Mouse (Mus musculus): ENCODE data around the gene B3galt5. TPM values are rescaled to one million over a fixed set of nuclear protein-coding genes. Genes with fewer than 3 reads are reported as not detected.

Gene B3galt5
- polyA plus RNA-seq, 1 experiment from 2014 or later: 0.06 TPM

- H3K36me3 ChIP-seq: no peaks in the 10 kb centered on the region
- DNase-seq: no peak
- H3K27me3 ChIP-seq: no peaks in the 10 kb centered on the region
- H3K9me3 ChIP-seq (replicated peaks): no peaks in the 10 kb centered on the region
- no peak overlapping the region for H3K27ac ChIP-seq
- no peak overlapping the region for H3K4me2 ChIP-seq
- 59% methylated on average over 3 of the region's 3 CpGs for WGBS (ENCODE audit: insufficient replicate concordance)
- no peak for ATAC-seq (ENCODE audit: low read depth)
- no peaks in the 10 kb centered on the region for H3K4me1 ChIP-seq (replicated peaks)
- H3K9ac ChIP-seq: no peak overlapping the region
- no peak overlapping the region for H3K4me3 ChIP-seq (replicated peaks)
Observed at GRCm38 (mm10) chr16:96221959-96222358, 13.6 kb upstream of the B3galt5 start.

DNA sequence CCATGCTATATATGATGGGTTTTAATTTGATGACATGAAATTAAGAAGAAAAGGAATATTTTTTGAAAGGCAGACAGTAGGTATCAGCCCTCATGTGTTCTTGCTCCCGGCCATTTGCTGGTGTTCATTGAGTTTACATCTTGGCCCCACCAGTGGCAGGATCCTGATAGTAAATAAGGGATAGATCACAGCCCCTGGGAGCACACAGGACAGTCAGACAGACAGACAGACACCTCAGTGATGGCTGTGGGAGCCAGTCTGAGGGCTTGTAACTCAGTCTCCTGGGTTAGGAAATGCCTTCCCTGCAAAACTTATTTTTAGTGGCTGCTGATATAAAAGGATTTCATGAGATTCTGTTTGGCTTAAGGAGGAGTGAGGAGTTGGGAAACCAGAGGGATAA is 13.1 kb upstream of the B3galt5 start:
- no peak overlapping the region for H3K4me3 ChIP-seq (replicated peaks)
- H3K9me3 ChIP-seq (replicated peaks): no peaks in the 10 kb centered on the region
- ATAC-seq (ENCODE audit: low read depth) (no peak), DNase-seq (no peak)
- no peaks in the 10 kb centered on the region for H3K27me3 ChIP-seq
- H3K4me2 ChIP-seq: no peak overlapping the region
- H3K36me3 ChIP-seq: no peaks in the 10 kb centered on the region
- H3K4me1 ChIP-seq (replicated peaks): no peaks in the 10 kb centered on the region
- WGBS (ENCODE audit: insufficient replicate concordance): 56% methylated on average over 1 of the region's 1 CpGs
- no peak overlapping the region for H3K27ac ChIP-seq
- H3K9ac ChIP-seq: no peak overlapping the region

DNA sequence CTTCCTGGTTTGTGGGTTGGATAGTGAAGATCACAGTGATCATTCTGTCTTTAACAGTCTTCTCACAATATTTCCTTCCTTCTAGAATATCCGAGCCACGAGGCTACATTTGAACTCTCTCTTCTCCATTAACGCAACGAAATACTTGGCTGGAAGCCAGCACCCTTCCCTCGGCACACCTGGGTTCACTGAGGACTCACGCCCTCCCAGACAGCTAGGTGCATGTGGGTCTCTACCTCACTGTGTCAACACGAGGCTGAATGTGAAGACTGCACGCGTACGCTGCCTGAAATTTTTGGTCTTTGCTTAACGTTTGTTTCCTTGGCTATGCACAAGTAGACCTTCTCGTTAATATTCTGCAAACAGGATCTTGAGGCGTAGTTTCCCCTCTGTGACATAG is 7.2 kb upstream of the B3galt5 start:
- Histone ChIP-seq H3K27me3 (no peaks in the 10 kb centered on the region), H3K9me3 (replicated peaks) (no peaks in the 10 kb centered on the region), H3K36me3 (no peaks in the 10 kb centered on the region), H3K27ac (no peak overlapping the region), H3K9ac (no peak overlapping the region), H3K4me3 (replicated peaks) (no peak overlapping the region), H3K4me1 (replicated peaks) (no peaks in the 10 kb centered on the region), H3K4me2 (no peak overlapping the region)
- DNase-seq (no peak), ATAC-seq (ENCODE audit: low read depth) (no peak)
- WGBS (ENCODE audit: insufficient replicate concordance): 64% methylated on average over 13 of the region's 13 CpGs

DNA sequence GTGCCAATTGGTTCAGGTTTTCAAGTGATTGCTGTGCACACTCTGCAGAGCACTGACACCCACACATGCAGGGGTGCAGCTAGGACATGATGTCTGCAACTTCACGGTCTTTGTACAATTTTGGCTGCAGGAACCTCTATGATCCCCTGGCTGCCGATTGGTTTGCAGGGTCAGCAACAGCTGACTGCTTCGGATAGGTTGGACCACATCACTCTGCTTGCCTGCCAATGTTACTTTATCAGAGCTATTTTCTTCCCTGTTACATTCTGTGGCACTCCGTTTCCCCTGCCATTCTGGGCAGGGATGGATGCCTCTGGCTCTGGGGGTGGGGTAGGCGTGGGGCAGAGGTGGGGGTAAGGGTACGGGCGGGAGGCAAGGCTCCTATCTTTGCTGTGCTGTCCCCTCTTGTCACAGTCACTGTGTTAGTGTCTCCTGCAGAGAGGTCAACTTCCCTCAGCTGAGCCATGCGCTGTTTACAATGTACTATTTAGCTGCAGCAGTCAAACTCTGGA is 6.5 kb upstream of the B3galt5 start:
- no peaks in the 10 kb centered on the region for H3K27me3 ChIP-seq
- H3K27ac ChIP-seq: no peak overlapping the region
- H3K4me1 ChIP-seq (replicated peaks): no peaks in the 10 kb centered on the region
- H3K4me3 ChIP-seq (replicated peaks): no peak overlapping the region
- no peak overlapping the region for H3K9ac ChIP-seq
- WGBS (ENCODE audit: insufficient replicate concordance): 54% methylated on average over 8 of the region's 8 CpGs
- DNase-seq (no peak), ATAC-seq (ENCODE audit: low read depth) (no peak)
- no peak overlapping the region for H3K4me2 ChIP-seq
- H3K36me3 ChIP-seq: no peaks in the 10 kb centered on the region
- H3K9me3 ChIP-seq (replicated peaks): no peaks in the 10 kb centered on the region

DNA sequence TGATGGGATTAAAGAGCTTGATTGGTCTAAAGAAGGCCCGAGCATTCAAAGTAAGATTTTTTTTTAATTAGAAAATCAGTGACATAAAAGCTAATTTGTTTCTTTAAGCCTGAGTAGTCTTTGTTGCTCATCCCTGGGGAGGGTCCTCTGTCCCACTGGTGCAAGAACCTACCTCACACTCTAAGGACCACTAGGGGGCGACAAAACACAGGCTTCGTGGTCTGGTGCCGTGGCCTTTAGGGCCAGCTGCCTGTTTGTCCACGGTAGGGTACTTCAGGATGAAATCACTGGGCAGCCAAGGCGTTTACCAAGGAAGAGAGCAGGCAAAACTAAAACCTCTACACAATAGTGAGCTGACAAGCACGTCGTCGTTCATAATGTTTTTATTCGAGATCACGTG is 5.2 kb upstream of the B3galt5 start:
- peak; percentile 7 for DNase-seq
- H3K4me1 ChIP-seq (replicated peaks): no peaks in the 10 kb centered on the region
- no peaks in the 10 kb centered on the region for H3K9me3 ChIP-seq (replicated peaks)
- H3K36me3 ChIP-seq: no peaks in the 10 kb centered on the region
- no peak overlapping the region for H3K4me3 ChIP-seq (replicated peaks)
- no peak for ATAC-seq (ENCODE audit: low read depth)
- no peak overlapping the region for H3K4me2 ChIP-seq
- H3K27me3 ChIP-seq: no peaks in the 10 kb centered on the region
- no peak overlapping the region for H3K9ac ChIP-seq
- WGBS (ENCODE audit: insufficient replicate concordance): 28% methylated on average over 11 of the region's 11 CpGs
- no peak overlapping the region for H3K27ac ChIP-seq

DNA sequence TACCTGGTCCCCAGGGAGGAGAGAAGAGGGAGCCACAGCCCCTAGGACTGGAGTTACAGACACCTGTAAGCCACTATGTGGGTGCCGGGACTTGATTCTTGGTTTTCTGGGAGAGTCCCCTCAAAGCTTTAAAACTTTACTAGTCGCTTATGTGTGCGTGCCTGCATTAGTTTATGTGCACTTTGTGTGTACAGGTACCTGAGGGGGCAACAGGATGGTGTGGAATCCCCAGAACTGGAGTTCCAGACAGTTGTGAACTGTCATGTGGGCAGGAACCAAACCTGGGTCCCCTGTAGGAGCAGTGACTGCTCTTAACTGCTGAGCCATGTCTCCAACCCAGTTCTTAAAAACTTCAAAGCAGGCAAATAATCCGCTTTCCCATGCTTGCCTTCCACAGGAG is 4.3 kb upstream of the B3galt5 start:
- H3K36me3 ChIP-seq: no peaks in the 10 kb centered on the region
- no peak overlapping the region for H3K4me3 ChIP-seq (replicated peaks)
- H3K27ac ChIP-seq: no peak overlapping the region
- H3K27me3 ChIP-seq: no peaks in the 10 kb centered on the region
- ATAC-seq (ENCODE audit: low read depth) (no peak), DNase-seq (no peak)
- WGBS (ENCODE audit: insufficient replicate concordance): 73% methylated on average over 4 of the region's 4 CpGs
- H3K9ac ChIP-seq: no peak overlapping the region
- H3K4me1 ChIP-seq (replicated peaks): no peaks in the 10 kb centered on the region
- no peak overlapping the region for H3K4me2 ChIP-seq
- H3K9me3 ChIP-seq (replicated peaks): no peaks in the 10 kb centered on the region

DNA sequence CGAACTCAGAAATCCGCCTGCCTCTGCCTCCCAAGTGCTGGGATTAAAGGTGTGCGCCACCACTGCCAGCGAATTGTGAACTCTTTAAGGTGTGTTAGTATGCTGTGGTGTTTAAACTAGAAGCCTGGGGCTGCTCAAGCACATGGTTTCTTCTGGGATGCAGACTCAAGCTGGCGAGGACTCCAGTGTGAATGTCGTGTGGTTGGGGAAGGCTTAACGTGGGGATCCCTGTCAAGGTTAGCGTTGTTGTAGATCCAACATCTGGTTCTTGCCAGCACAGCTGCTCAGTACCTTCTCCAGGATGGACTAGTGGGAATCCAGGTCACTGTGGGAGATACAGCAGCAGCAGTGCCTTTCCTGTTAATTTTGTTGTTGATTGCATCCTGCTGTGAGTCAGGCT is 3.6 kb upstream of the B3galt5 start:
- H3K4me2 ChIP-seq: no peak overlapping the region
- ATAC-seq (ENCODE audit: low read depth) (no peak), DNase-seq (no peak)
- H3K27ac ChIP-seq: no peak overlapping the region
- H3K4me3 ChIP-seq (replicated peaks): no peak overlapping the region
- WGBS (ENCODE audit: insufficient replicate concordance): 64% methylated on average over 8 of the region's 8 CpGs
- no peaks in the 10 kb centered on the region for H3K36me3 ChIP-seq
- H3K9ac ChIP-seq: no peak overlapping the region
- no peaks in the 10 kb centered on the region for H3K27me3 ChIP-seq
- no peaks in the 10 kb centered on the region for H3K4me1 ChIP-seq (replicated peaks)
- H3K9me3 ChIP-seq (replicated peaks): no peaks in the 10 kb centered on the region

DNA sequence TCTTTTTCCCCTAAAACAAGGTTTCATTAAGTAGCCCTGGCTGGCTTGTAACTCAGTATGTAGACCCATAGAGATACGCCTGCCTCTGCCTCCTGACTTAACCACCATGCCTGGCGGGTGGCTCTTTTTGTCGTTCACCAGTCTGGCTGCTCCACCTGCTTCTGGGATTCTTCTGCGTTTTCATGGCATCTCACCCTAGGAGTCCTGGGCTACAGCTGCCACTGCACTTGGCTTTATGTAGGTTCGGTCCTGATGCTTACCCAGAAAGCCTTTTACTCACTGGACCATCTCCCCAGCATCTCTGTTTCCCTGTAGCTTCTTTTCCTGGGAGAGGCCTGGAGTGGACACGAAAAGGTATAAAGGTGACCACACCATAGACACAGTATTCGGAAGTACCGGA is 1.6 kb upstream of the B3galt5 start:
- H3K9me3 ChIP-seq (replicated peaks): no peaks in the 10 kb centered on the region
- no peak overlapping the region for H3K9ac ChIP-seq
- H3K4me2 ChIP-seq: no peak overlapping the region
- no peaks in the 10 kb centered on the region for H3K36me3 ChIP-seq
- no peak for DNase-seq
- H3K4me1 ChIP-seq (replicated peaks): no peaks in the 10 kb centered on the region
- no peaks in the 10 kb centered on the region for H3K27me3 ChIP-seq
- H3K27ac ChIP-seq: no peak overlapping the region
- WGBS (ENCODE audit: insufficient replicate concordance): 63% methylated on average over 8 of the region's 8 CpGs
- H3K4me3 ChIP-seq (replicated peaks): no peak overlapping the region
- no peak for ATAC-seq (ENCODE audit: low read depth)

DNA sequence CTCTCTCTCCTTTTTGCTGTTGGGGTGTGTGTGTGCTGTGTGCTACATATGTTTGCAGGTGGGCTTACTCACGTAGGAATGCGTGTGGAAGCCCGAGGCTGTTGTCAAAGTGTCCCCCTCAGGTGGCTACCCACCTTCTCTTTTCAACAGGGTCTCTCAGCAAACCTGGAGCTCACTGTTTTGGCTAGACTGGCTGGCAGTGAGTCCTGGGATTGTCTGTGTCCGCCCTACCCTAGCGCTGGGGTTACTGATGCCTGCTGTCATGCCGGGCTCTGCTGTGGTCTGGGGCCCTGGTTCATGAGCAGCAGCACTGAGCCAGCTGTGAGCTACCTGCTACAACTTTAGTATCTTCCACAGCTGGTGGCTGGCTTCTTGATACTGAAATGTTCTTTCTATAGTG is 8.9 kb downstream of the B3galt5 start:
- no peak for DNase-seq

GRCm38 (mm10) chr16:96249635-96250034 is 14.0 kb downstream of the B3galt5 start:
- DNase-seq: no peak
- Histone ChIP-seq H3K4me1 (replicated peaks) (no peaks in the 10 kb centered on the region), H3K9ac (no peak overlapping the region), H3K27ac (no peak overlapping the region), H3K4me3 (replicated peaks) (no peak overlapping the region), H3K9me3 (replicated peaks) (no peaks in the 10 kb centered on the region; the same call in 1 of the 2 replicates), H3K27me3 (no peaks in the 10 kb centered on the region), H3K36me3 (no peaks in the 10 kb centered on the region), H3K4me2 (no peak overlapping the region)
- WGBS (ENCODE audit: insufficient replicate concordance): 78% methylated on average over 7 of the region's 7 CpGs
- no peak for ATAC-seq (ENCODE audit: low read depth)

More for the DNA sequence above, 8.9 kb downstream of the B3galt5 start:
- Histone ChIP-seq H3K27ac (no peak overlapping the region), H3K9ac (no peak overlapping the region), H3K9me3 (replicated peaks) (no peaks in the 10 kb centered on the region; the same call in 1 of the 2 replicates), H3K4me3 (replicated peaks) (no peak overlapping the region), H3K27me3 (no peaks in the 10 kb centered on the region), H3K4me1 (replicated peaks) (no peaks in the 10 kb centered on the region), H3K4me2 (no peak overlapping the region), H3K36me3 (no peaks in the 10 kb centered on the region)
- 75% methylated on average over 6 of the region's 6 CpGs for WGBS (ENCODE audit: insufficient replicate concordance)
- no peak for ATAC-seq (ENCODE audit: low read depth)

DNA sequence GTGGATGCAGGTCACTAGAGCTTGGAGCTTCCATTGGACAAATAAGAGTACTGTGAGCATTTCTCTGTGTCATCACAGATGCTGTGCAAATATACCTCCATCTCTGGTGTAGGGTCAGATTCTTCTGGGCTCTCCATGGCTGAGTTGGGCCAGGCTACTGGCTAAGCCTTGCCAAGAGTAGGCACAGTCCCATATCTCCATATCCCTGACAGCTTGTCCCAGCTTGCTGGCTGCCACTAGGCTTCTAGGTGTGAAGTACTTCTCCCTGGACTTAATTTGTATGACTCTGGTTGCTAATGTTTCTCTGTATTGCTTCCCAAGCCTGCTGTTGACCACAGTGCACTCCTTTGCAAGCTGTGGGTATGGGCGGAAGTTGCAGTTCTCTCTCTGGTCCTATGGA is 16.5 kb downstream of the B3galt5 start:
- Histone ChIP-seq H3K9me3 (replicated peaks) (no peaks in the 10 kb centered on the region), H3K36me3 (no peaks in the 10 kb centered on the region), H3K4me1 (replicated peaks) (no peaks in the 10 kb centered on the region), H3K27ac (no peak overlapping the region), H3K4me2 (no peak overlapping the region), H3K4me3 (replicated peaks) (no peak overlapping the region), H3K9ac (no peak overlapping the region), H3K27me3 (no peaks in the 10 kb centered on the region)
- no peak for ATAC-seq (ENCODE audit: low read depth)
- no peak for DNase-seq
- 52% methylated on average over 1 of the region's 1 CpGs for WGBS (ENCODE audit: insufficient replicate concordance)

GRCm38 (mm10) chr16:96258429-96258828 is 22.8 kb downstream of the B3galt5 start:
- no peaks in the 10 kb centered on the region for H3K9me3 ChIP-seq (replicated peaks)
- ATAC-seq (ENCODE audit: low read depth): no peak
- no peak overlapping the region for H3K9ac ChIP-seq
- no peak overlapping the region for H3K4me3 ChIP-seq (replicated peaks)
- no peak overlapping the region for H3K4me2 ChIP-seq
- no peaks in the 10 kb centered on the region for H3K36me3 ChIP-seq
- WGBS (ENCODE audit: insufficient replicate concordance): 74% methylated on average over 8 of the region's 8 CpGs
- no peaks in the 10 kb centered on the region for H3K27me3 ChIP-seq
- H3K27ac ChIP-seq: no peak overlapping the region
- no peak for DNase-seq
- H3K4me1 ChIP-seq (replicated peaks): no peaks in the 10 kb centered on the region

Measured in liver, embryonic 13.5 days (tissue).